Mouse (Mus musculus) lung, embryonic 14.5 days (tissue): ENCODE results near the gene Tmem183a. TPM values are rescaled to one million over a fixed set of nuclear protein-coding genes. Genes with fewer than 3 reads are reported as not detected.
A peak's percentile ranks its signal among the peaks of the same experiment; 100 is the strongest.

Source experiments
- ATAC-seq: fragments of 200-750 bp; cut with Nextera tagmentation; 2 replicates; pipeline ENCODE4 v1.8.0; 2017; ENCODE audit warnings: mild to moderate bottlenecking, moderate TSS enrichment, moderate library complexity; ENCODE audit not compliant: insufficient read depth
- DNase-seq: peaks from one replicate; pipeline ENCODE4 v3.0.0-alpha.2; 2015
- H3K27ac ChIP-seq: fragments of 300-500 bp; sonication (generic); 2 replicates; pipeline ENCODE4 v1.5.1; 2014; ENCODE audit warnings: low read depth, mild to moderate bottlenecking, moderate library complexity
- H3K27me3 ChIP-seq: fragments of 300-500 bp; sonication (generic); 2 replicates; pipeline ENCODE4 v1.6.1; 2014; ENCODE audit warnings: low read length, control low read depth; ENCODE audit not compliant: insufficient read depth
- H3K36me3 ChIP-seq: fragments of 300-500 bp; sonication (generic); 2 replicates; pipeline ENCODE4 v1.6.1; 2014; ENCODE audit warnings: control low read depth; ENCODE audit not compliant: insufficient read depth
- H3K4me1 ChIP-seq: fragments of 300-500 bp; sonication (generic); 2 replicates; pipeline ENCODE4 v1.6.1; 2014; ENCODE audit warnings: antibody characterized with exemption, control low read depth; ENCODE audit not compliant: insufficient read depth
- H3K4me2 ChIP-seq: fragments of 300-500 bp; sonication (generic); 2 replicates; pipeline ENCODE4 v1.6.1; 2014; ENCODE audit warnings: mild to moderate bottlenecking
- H3K4me3 ChIP-seq: fragments of 300-500 bp; sonication (generic); 2 replicates; pipeline ENCODE4 v1.5.1; 2014; ENCODE audit warnings: low read depth, low read length
- H3K9ac ChIP-seq: fragments of 300-500 bp; sonication (generic); 2 replicates; pipeline ENCODE4 v1.6.1; 2014
- H3K9me3 ChIP-seq: fragments of 300-500 bp; sonication (generic); 2 replicates; pipeline ENCODE4 v1.6.1; 2016; ENCODE audit warnings: low read depth, low read length, control low read depth
- CTCF ChIP-seq: IDR thresholded peaks from 2 replicates; pipeline ENCODE4 v1.5.1; 2016; ENCODE audit warnings: antibody characterized with exemption, low read depth
- WGBS: fragments of 180-500 bp; shearing (Covaris S2); extraction: QIAGEN DNeasy Blood & Tissue Kit; methylation state at CpG from one replicate; pipeline ENCODE4 v1.1.7; 2014; 5-methylcytosine and 5-hydroxymethylcytosine counted together
- polyA plus RNA-seq: library from polyadenylated mRNA; unstranded; fragments of >200 nt; fragmentation: Nextera tagmentation; extraction: Ambion mirVana; gene quantifications from 2 replicates; pipeline ENCODE4 v1.2.1, GENCODE M21; 2014

Tmem183a gene
- polyA plus RNA-seq, 1 experiment from 2014 or later: 106 TPM

GRCm38 (mm10) chr1:134365491-134365890, 3.7 kb upstream of the Tmem183a start:
- Histone ChIP-seq H3K9me3 (no peaks in the 10 kb centered on the region), H3K9ac (no peak overlapping the region), H3K36me3 (0 out of 2 replicates have a peak, but pooled peaks cover 3% of the 10 kb centered on the region), H3K27me3 (no peaks in the 10 kb centered on the region), H3K4me1 (peaks cover 5% of the 10 kb centered on the region; the same call in 1 of the 2 replicates), H3K4me2 (no peak overlapping the region), H3K4me3 (no peak overlapping the region), H3K27ac (no peak overlapping the region)
- DNase-seq (no peak), ATAC-seq (no peak)
- WGBS: 56% methylated on average over 5 of the region's 5 CpGs
- no peak for TF ChIP-seq CTCF

- Histone ChIP-seq H3K36me3 (peaks cover 21% of the 10 kb centered on the region), H3K27ac (no peak overlapping the region), H3K27me3 (no peaks in the 10 kb centered on the region), H3K4me2 (no peak overlapping the region), H3K9ac (no peak overlapping the region), H3K4me1 (peaks cover 6% of the 10 kb centered on the region; the same call in 1 of the 2 replicates), H3K9me3 (no peaks in the 10 kb centered on the region), H3K4me3 (no peak overlapping the region)
- 78% methylated on average over 4 of the region's 4 CpGs for WGBS
- no peak for DNase-seq
- TF ChIP-seq CTCF: no peak
- no peak for ATAC-seq
Measured at GRCm38 (mm10) chr1:134363194-134363593, 1.4 kb upstream of the Tmem183a start.

GRCm38 (mm10) chr1:134361195-134361856, 453 bp downstream of the Tmem183a start:
- H3K4me1 ChIP-seq: peaks cover 6% of the 10 kb centered on the region; the same call in 1 of the 2 replicates
- H3K36me3 ChIP-seq: peaks cover 38% of the 10 kb centered on the region
- no peaks in the 10 kb centered on the region for H3K9me3 ChIP-seq
- ATAC-seq: peak; percentile 83
- no peaks in the 10 kb centered on the region for H3K27me3 ChIP-seq
- 3% methylated on average over 44 of the region's 44 CpGs for WGBS
- H3K9ac ChIP-seq: peak overlapping the region; percentile 89
- H3K27ac ChIP-seq: peak overlapping the region; percentile 83
- no peak for DNase-seq
- H3K4me2 ChIP-seq: peak overlapping the region; percentile 81
- no peak for TF ChIP-seq CTCF
- peak overlapping the region; percentile 94 for H3K4me3 ChIP-seq

- Histone ChIP-seq H3K27me3 (no peaks in the 10 kb centered on the region), H3K4me3 (peak overlapping the region; percentile 94), H3K36me3 (peaks cover 45% of the 10 kb centered on the region), H3K27ac (no peak overlapping the region), H3K4me1 (peaks cover 6% of the 10 kb centered on the region; the same call in 1 of the 2 replicates), H3K9me3 (no peaks in the 10 kb centered on the region), H3K9ac (peak overlapping the region; percentile 89), H3K4me2 (peak overlapping the region; percentile 81)
- TF ChIP-seq CTCF: no peak
- no peak for ATAC-seq
- no peak for DNase-seq
- 67% methylated on average over 7 of the region's 7 CpGs for WGBS
Measured at GRCm38 (mm10) chr1:134360656-134361055, 1.1 kb downstream of the Tmem183a start.

- H3K9ac ChIP-seq: no peak overlapping the region
- ATAC-seq (no peak), DNase-seq (no peak)
- H3K36me3 ChIP-seq: peaks cover 77% of the 10 kb centered on the region
- H3K9me3 ChIP-seq: no peaks in the 10 kb centered on the region
- no peak overlapping the region for H3K27ac ChIP-seq
- WGBS: 62% methylated on average over 4 of the region's 4 CpGs
- no peak for TF ChIP-seq CTCF
- H3K4me2 ChIP-seq: no peak overlapping the region
- H3K27me3 ChIP-seq: no peaks in the 10 kb centered on the region
- H3K4me3 ChIP-seq: no peak overlapping the region
- H3K4me1 ChIP-seq: peaks cover 6% of the 10 kb centered on the region; the same call in 1 of the 2 replicates
Measured at GRCm38 (mm10) chr1:134357461-134357860, 4.3 kb downstream of the Tmem183a start.

GRCm38 (mm10) chr1:134353326-134353725, 8.5 kb downstream of the Tmem183a start:
- ATAC-seq: no peak
- no peak overlapping the region for H3K4me3 ChIP-seq
- TF ChIP-seq CTCF: no peak
- no peak overlapping the region for H3K4me2 ChIP-seq
- DNase-seq: no peak
- H3K36me3 ChIP-seq: peaks cover 94% of the 10 kb centered on the region
- no peaks in the 10 kb centered on the region for H3K9me3 ChIP-seq
- no peaks in the 10 kb centered on the region for H3K4me1 ChIP-seq
- no peak overlapping the region for H3K9ac ChIP-seq
- WGBS: 92% methylated on average over 2 of the region's 2 CpGs
- H3K27ac ChIP-seq: no peak overlapping the region
- H3K27me3 ChIP-seq: no peaks in the 10 kb centered on the region

GRCm38 (mm10) chr1:134347791-134348190, 14.0 kb downstream of the Tmem183a start:
- ATAC-seq: no peak
- no peak overlapping the region for H3K9ac ChIP-seq
- H3K27me3 ChIP-seq: no peaks in the 10 kb centered on the region
- H3K4me1 ChIP-seq: peaks cover 6% of the 10 kb centered on the region; the same call in 1 of the 2 replicates
- no peak overlapping the region for H3K4me2 ChIP-seq
- H3K27ac ChIP-seq: no peak overlapping the region
- peaks cover 66% of the 10 kb centered on the region for H3K36me3 ChIP-seq
- TF ChIP-seq CTCF: no peak
- WGBS: 85% methylated on average over 9 of the region's 9 CpGs
- H3K4me3 ChIP-seq: no peak overlapping the region
- DNase-seq: no peak
- no peaks in the 10 kb centered on the region for H3K9me3 ChIP-seq
